Mouse (Mus musculus) mature B cell (primary cell): ENCODE measurements around the gene Ublcp1.

ENCODE experiments used
- in situ Hi-C: fragments of 300-500 bp; cut with MboI; formaldehyde crosslinking; loops from 2 replicates; pipeline ENCODE4 v1.14.3; 2019

Ublcp1 gene

GRCm38 (mm10) chr11:44470432-44471336 lies at the start of gene Ublcp1:
Gene Ublcp1, minus strand, starts transcription at chr11:44470498.
- in situ Hi-C loops: loop anchor here (5.0 kb wide), 2 partner anchors 47 to 107 kb away; partner anchors contain the start of gene Rnf145

DNA sequence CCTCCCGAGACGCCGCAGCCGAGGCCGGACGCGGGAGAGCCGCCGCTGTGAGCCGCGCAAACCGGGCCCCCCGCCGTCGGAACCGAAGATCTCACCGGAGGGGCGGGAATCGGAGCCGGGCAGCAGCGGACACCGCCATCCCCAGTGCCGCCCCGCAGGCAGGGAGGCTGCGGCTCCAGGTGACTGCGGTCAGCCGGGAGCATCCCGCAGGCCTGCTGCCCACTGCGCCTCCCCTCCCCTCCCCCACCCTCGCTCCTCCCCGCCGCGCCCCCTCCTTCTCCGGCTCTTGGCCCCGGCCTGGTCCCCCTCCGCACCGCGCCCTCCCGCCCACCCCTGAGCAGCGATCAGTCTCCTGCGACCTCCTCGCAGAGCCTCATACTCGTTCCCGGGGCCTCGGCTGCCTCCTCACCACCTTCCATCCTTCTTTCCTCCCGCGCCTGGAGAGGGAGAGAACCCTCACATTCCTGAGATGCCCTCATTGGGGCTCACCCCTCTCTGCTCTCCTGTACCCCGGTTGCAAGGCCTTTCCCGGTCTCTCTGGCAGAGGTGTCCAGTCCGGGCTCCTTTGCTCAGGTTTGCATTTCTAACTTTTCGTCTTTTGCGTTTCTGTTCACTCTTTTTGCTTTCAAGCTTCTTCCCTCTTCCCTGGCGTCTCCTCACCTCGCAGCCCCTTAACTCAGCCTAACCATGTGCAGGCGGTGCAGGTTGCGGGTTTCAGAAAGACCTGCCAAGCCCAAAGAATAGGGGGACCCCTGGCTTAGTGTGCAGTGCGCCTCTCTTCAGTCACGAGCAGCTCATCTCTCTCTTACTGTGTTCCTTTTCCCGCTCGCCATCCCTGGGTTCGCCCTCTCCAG lies 49.0 kb upstream of the Ublcp1 start:
- in situ Hi-C loops: loop anchor here (5.0 kb wide), 1 partner anchor 47 kb away; the partner anchor contains the start of gene Ublcp1

DNA sequence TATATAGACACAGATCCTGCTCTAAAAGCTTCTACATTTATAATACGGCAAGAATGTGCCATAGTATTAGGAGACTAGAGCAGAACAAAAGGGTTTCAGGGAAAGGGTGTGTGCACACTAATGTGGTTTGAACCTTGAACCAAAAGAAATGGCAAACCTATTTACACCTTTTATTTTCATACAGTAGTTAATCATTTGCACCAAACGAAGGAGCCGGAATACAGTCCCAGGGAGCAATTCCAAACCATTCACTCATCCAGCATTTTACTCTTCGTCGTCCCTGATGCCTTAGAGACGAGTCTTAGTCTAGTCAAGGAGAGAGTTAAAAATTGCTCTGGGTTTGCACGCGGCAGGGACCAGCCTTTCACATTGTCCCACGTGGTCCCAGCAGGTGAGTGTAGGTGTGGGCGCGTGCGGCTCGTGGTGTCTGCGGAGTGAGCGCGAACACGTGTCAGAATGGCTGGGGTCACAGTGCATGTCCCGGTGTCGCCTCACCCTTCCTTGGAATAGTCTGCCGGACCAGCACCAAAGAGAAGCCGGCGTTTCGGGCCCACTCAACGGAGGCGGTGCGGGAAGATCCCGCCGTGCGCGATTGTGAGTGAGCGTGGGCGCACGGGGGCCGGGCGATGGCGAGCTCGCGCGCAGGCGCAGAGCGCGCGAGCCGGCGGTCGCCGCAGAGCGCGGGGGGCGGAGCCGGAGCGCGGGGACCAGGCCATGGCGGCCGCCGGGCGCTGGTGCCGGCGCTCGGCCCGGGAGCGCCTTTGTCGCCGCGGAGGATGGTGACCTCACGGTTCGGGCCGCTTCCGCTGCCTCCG lies 48.2 kb upstream of the Ublcp1 start, which contains the start of gene Rnf145:
Gene Rnf145, plus strand, starts transcription at position 684 of the 815 bp plus-strand sequence.
- in situ Hi-C loops: loop anchor here (5.0 kb wide), 1 partner anchor 46 kb away; the partner anchor contains the start of gene Ublcp1

- in situ Hi-C loops: loop anchor here (5.0 kb wide), 1 partner anchor 45 kb away; the partner anchor contains the start of gene Ublcp1
These were observed 47.4 kb upstream of the Ublcp1 start for GRCm38 (mm10) chr11:44517561-44518280.

- in situ Hi-C loops: loop anchor here (5.0 kb wide), 1 partner anchor 44 kb away; the partner anchor contains the start of gene Ublcp1
These were observed 46.1 kb upstream of the Ublcp1 start for GRCm38 (mm10) chr11:44516362-44516761.

DNA sequence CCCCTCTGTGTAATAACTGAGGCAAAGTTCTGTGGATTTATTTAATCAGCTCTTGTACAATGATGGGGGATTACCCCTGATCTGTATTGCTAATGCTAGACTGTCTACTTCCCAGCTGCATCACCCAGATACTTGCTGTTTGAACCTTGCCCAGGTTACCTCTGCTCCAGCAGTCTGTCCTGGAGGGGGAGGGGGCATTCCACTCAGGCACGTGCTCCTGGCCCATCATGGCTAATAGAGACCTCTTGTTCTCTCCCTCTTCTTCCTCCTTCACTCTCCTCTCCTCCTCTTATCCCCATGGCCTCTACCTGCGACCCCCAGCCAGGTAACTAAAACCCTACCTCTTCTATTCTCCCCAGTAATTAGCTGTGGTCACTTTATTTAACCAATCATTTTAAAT lies 44.4 kb upstream of the Ublcp1 start:
- in situ Hi-C loops: loop anchor here (5.0 kb wide), 1 partner anchor 42 kb away; the partner anchor contains the start of gene Ublcp1

- in situ Hi-C loops: no loop called here
These were observed 42.7 kb upstream of the Ublcp1 start for GRCm38 (mm10) chr11:44513026-44513422.

DNA sequence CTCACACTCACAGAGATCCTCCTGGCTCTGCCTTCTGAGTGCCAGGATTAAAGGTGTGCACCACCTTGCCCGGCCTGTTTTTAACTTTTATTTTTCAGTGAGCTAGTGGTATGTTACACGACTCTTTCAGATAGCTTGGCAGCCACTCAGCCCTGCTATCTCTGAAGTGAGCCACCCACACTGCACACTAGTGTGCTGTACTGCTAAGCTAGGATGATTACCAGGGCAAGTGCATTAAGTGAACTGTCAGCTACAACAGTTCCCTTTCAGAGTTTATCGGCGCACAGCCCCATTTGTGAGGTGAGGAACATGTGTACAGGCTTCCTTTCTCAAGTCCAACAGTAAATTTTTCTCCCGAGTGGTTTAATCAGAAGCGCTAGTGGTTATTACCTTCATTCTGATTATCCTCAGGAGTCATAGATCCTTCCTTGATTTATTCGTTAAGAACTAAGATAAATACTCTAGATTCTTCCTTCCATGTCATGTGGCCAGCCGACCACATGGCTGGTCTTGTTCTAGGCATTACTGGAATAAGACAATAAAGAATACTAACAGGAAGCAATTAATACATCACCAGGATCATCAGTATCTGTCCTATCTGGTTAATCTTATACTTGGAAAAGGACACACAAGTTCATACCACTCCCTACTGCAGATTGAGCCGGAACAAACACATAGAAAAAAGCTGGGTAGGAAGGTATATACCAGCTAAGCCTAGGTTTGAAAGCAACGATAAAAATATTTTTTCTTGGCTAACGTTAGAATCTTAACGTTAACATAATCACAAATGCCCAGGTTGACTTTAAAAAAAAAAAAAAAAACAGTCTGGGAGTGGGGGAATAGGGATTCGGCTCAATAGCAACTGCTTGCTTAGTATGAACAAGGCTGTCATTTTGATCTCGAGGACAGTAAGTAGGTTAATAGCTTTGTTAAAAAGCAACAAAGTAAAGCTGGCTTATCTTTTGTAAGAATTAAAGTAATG lies 42.0 kb upstream of the Ublcp1 start:
- in situ Hi-C loops: no loop called here

- in situ Hi-C loops: no loop called here
These were observed 40.1 kb upstream of the Ublcp1 start for GRCm38 (mm10) chr11:44510371-44510770.

- in situ Hi-C loops: no loop called here
These were observed 39.6 kb upstream of the Ublcp1 start for GRCm38 (mm10) chr11:44509906-44510305.

DNA sequence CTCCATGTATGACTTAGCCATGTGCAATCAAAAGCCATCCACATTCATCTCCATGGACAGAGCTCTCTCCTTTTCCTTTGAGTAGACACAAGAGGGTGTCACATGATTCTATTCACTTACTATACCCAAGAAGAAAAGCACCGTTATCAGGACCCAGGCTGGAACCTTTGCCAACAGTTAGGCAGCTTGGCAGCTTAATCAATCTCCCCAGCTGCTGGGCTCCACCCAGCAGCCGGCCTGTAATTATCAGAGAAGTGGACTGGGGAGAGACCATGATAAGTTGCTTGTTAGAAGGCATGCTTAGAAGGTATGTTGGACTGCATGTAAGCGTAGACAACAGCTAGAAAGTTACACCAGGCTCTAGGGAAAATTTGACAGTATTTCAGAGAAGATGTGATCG lies 38.6 kb upstream of the Ublcp1 start:
- in situ Hi-C loops: no loop called here

- in situ Hi-C loops: no loop called here
These were observed 34.5 kb upstream of the Ublcp1 start for GRCm38 (mm10) chr11:44504761-44505160.

DNA sequence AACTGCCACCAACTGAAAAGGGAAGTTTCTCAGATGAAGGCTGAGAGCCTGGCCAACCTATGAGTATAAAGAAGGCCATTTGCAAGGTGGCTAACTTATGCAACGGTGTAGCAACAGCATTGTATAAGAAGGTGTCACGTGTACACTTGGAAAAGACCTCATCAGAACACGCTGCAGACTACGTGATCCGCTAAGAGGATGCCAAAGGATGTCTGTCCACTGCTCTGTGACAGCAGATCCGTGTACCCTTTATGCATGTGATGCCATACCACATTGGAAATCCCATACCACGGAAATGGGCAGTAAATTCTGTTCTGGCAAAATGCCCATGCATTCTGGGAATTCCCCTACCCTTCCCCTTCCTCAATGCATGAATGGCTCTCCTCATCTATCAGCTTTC lies 33.8 kb upstream of the Ublcp1 start:
- in situ Hi-C loops: no loop called here

- in situ Hi-C loops: no loop called here
These were observed 32.6 kb upstream of the Ublcp1 start for GRCm38 (mm10) chr11:44502931-44503330.

- in situ Hi-C loops: no loop called here
These were observed 31.2 kb upstream of the Ublcp1 start for GRCm38 (mm10) chr11:44501477-44501876.

GRCm38 (mm10) chr11:44500966-44501365 lies 30.7 kb upstream of the Ublcp1 start:
- in situ Hi-C loops: no loop called here

DNA sequence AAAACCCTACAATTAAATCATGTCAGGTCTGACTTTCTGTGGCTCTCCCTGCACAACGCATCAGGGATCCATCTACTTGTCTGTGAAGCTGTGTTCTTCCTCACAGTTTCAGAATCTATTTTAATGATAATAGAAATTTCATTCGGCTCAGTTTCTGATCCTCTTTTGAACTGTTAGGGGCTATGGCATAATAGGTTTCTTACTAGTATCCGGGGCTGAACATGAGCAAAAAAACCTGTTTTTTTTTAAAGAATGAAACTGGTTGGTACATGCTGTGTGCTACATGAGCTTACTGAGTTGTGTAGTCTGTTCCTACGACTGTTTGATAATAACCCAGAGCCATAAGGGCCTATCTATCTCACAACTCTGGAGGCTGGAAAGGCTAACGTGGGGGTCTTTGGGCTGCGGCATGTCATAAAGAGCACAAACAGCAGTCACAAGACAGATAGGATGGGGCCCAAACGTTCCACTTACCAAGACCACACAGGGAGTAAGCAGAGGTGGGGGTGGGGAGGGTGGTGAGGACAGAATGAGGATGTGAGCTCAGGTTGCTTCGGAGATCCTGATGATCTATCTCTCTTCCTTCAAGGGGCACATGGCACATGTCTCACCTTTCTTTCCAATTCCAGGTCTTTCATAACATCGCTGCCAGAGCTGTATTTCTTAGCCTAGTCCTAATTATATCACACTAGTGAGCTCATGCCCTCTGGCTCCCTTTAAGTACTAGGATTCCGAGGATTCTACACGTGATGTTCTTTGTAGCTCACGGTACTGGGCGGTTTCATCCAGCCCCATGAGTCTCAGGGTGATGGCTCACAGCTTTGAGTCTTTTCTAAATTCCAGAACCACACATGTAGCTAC lies 28.3 kb upstream of the Ublcp1 start:
- in situ Hi-C loops: no loop called here

GRCm38 (mm10) chr11:44496217-44496616 lies 25.9 kb upstream of the Ublcp1 start:
- in situ Hi-C loops: no loop called here
